Mouse (Mus musculus) cortical plate, adult 2 months (tissue): ENCODE data around the gene St8sia4.

Experiments
- CTCF ChIP-seq: fragments of 200-500 bp; IDR thresholded peaks from 2 replicates; pipeline ENCODE4 v1.5.1; 2011; ENCODE audit warnings: mild to moderate bottlenecking, control low read depth, low read length; ENCODE audit not compliant: insufficient read depth; ENCODE audit errors: extremely low read depth
- POLR2A ChIP-seq: fragments of 200-500 bp; IDR thresholded peaks from 2 replicates; pipeline ENCODE4 v1.6.1; 2011; ENCODE audit warnings: mild to moderate bottlenecking, low read length, control low read depth; ENCODE audit not compliant: insufficient read depth; ENCODE audit errors: extremely low read depth

- TF ChIP-seq POLR2A (no peak), CTCF (no peak)
Measured at GRCm38 (mm10) chr1:95596825-95597224, 70.5 kb downstream of the St8sia4 start.
